Mouse (Mus musculus) kidney, adult 2 months (tissue): ENCODE measurements around the gene Ptprk.

Experiments
- CTCF ChIP-seq: fragments of 200-500 bp; conservative IDR thresholded peaks from 2 replicates; pipeline ENCODE4 v1.5.1; 2011; ENCODE audit warnings: low read depth, mild to moderate bottlenecking, control low read depth, low read length, moderate library complexity, mixed read lengths; ENCODE audit not compliant: insufficient read depth, insufficient read length
- POLR2A ChIP-seq: fragments of 200-500 bp; IDR thresholded peaks from one replicate; pipeline ENCODE4 v1.6.1; 2011; ENCODE audit warnings: low read depth, low read length, control low read depth

DNA sequence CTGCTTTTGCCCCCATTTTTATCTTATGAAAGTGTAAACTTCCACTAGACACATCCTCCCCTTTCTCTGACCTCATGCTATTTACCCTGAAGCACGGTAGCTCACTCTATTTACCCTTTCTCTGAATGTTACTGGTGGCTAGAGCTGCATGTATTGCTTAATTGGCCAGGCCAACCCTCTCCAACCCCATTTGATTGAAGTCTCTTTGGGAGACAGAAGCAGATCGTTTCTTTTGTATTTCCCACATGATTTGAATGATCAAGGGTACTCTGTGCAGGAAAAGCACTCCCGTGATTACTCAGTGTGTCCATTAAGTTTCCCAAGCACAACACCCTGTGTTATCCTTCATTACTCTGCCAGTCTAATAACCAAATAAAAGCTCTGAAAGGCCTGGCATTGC lies 348.0 kb downstream of the Ptprk start:
- TF ChIP-seq CTCF = no peak
- TF ChIP-seq POLR2A = no peak
